Mouse (Mus musculus) neural tube, embryonic 13.5 days (tissue): ENCODE results near the gene Polr3g. TPM values are rescaled to one million over a fixed set of nuclear protein-coding genes. Genes with fewer than 3 reads are reported as not detected.

ENCODE experiments used
- polyA plus RNA-seq: library from polyadenylated mRNA; unstranded; fragments of >200 nt; fragmentation: Nextera tagmentation; extraction: Ambion mirVana; gene quantifications from 2 replicates; pipeline ENCODE4 v1.2.1, GENCODE M21; 2015

Gene Polr3g
- polyA plus RNA-seq, 1 experiment from 2014 or later: 5.9 TPM

Other genes starting within 250 kb of the Polr3g start
- 16.6 and 20.4 TPM in 2 replicates for gene Adgrv1, start 77.9 kb downstream of the Polr3g start, polyA plus RNA-seq
- gene Lysmd3, start 53.4 kb downstream of the Polr3g start, polyA plus RNA-seq: 18.6 and 22.2 TPM in 2 replicates
- gene Mblac2, start 328 bp upstream of the Polr3g start, polyA plus RNA-seq: 34.5 and 34.8 TPM in 2 replicates
- 231 and 259 TPM in 2 replicates for gene Cetn3, start 72.1 kb upstream of the Polr3g start, polyA plus RNA-seq